Mouse (Mus musculus) G1E (cell line): Measurements from ENCODE around the gene Zdhhc17. TPM values are rescaled to one million over a fixed set of nuclear protein-coding genes. Genes with fewer than 3 reads are reported as not detected.

Experiments
- ATAC-seq: 2 replicates; pipeline ENCODE4 v1.8.0; 2016; ENCODE audit warnings: mild to moderate bottlenecking; ENCODE audit not compliant: insufficient number of reproducible peaks, poor library complexity, low FRiP score, severe bottlenecking; ENCODE audit errors: extremely low read depth
- DNase-seq: peaks from one replicate; pipeline ENCODE4 v3.0.0; 2012; ENCODE audit warnings: low spot score
- H3K27me3 ChIP-seq: 2 replicates; pipeline ENCODE4 v1.6.1; 2012; ENCODE audit warnings: mild to moderate bottlenecking, low read length, inconsistent platforms; ENCODE audit not compliant: insufficient read depth
- H3K36me3 ChIP-seq: replicated peaks from 2 replicates; pipeline ENCODE3; 2012; ENCODE audit warnings: mild to moderate bottlenecking, inconsistent platforms
- H3K4me1 ChIP-seq: 2 replicates; pipeline ENCODE4 v1.6.1; 2012; ENCODE audit warnings: low read depth, low read length, inconsistent platforms, mixed read lengths; ENCODE audit not compliant: insufficient read depth
- H3K4me3 ChIP-seq: 2 replicates; pipeline ENCODE4 v1.5.1; 2012; ENCODE audit warnings: low read depth, mild to moderate bottlenecking, inconsistent platforms, low read length, moderate library complexity, mixed read lengths
- H3K9me3 ChIP-seq: replicated peaks from 2 replicates; pipeline ENCODE4 v1.6.1; 2012; ENCODE audit warnings: inconsistent platforms
- CTCF ChIP-seq: IDR thresholded peaks from 2 replicates; pipeline ENCODE4 v1.5.1; 2012; ENCODE audit warnings: low read depth, low read length, inconsistent platforms, mixed read lengths
- GATA1 ChIP-seq: IDR thresholded peaks from 2 replicates; pipeline ENCODE4 v1.6.1; 2012; ENCODE audit warnings: borderline replicate concordance, low read length, inconsistent platforms, mixed read lengths
- GATA2 ChIP-seq: IDR thresholded peaks from 2 replicates; pipeline ENCODE4 v1.6.1; 2012; ENCODE audit warnings: low read depth, low read length, inconsistent platforms, borderline replicate concordance
- POLR2AphosphoS5 ChIP-seq: IDR thresholded peaks from 2 replicates; pipeline ENCODE4 v1.6.1; 2012; ENCODE audit warnings: low read depth, low read length, inconsistent platforms; ENCODE audit not compliant: insufficient replicate concordance
- TAL1 ChIP-seq: conservative IDR thresholded peaks from 2 replicates; pipeline ENCODE4 v1.6.1; 2012; ENCODE audit warnings: low read depth, low read length, inconsistent platforms, mixed read lengths
- polyA plus RNA-seq: library from polyadenylated mRNA; stranded (reverse); fragments of >175 nt; gene quantifications from 2 replicates; pipeline ENCODE4 v1.2.3, GENCODE M21; 2012
- total RNA-seq, 2 experiments: library from RNA; stranded (forward) in 1 of 2; stranded (reverse) in 1 of 2; fragments of 200-1000 nt in 1 of 2; fragments of >200 nt in 1 of 2; fragmentation: Nextera tagmentation in 1 of 2; gene quantifications; 2 replicates each; pipeline ENCODE4 v1.2.3; 2014 to 2017

The Zdhhc17 gene
- total RNA-seq (2014; fragmentation: Nextera tagmentation) (102 and 103 TPM in 2 replicates), total RNA-seq (2017) (62.8 and 70.0 TPM in 2 replicates), polyA plus RNA-seq (1.5 and 1.6 TPM in 2 replicates)

DNA sequence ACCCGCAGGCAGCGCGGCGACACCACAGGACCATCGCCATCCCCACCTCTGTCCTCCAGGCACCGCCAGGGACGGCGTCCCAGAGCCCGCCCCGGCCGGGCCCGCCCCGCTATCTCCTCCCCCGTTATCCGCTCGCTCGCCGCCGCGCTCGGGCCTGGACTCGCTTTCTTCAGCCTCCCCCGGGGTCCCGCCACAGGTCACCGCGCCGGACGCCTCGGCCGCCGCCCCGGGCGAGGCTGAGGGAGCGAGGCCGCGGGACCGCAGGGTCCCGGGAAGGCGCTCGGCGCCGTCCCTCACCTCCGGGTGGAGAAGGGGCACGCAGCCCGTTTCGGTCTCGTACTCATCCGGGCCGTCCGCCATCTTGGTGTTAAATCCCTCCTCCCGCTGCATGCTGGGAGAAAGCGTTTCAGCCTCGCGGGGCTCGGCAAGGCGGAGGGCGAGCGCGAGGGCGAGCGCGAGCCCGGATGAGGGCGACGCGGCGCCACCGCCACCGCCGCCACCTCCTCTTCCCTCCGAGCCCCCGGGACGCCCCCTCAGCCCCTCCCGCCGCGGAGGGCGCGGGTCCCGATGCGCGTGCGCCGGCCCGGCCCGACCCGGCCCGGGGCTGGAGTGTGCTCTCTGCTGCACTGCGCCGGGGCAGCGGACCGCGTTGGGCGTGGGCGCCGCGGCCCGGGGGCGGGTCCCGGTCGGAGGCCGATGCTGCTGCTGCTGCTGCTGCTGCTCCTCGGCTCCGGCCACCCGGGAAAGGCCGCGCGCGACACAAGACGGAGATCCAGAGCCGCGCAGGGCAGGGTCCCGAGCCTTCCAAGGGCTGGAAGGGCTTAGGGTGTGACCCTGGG, at the start of gene Zdhhc17:
Gene Zdhhc17 (minus strand): TSS at position 500 of the 839 bp plus-strand sequence.
- Histone ChIP-seq H3K27me3 (no peaks in the 10 kb centered on the region), H3K9me3 (no peaks in the 10 kb centered on the region), H3K4me3 (peak within 1 kb of the TSS; percentile 88), H3K36me3 (peaks cover 4% of the 10 kb centered on the region), H3K4me1 (peaks cover 59% of the 10 kb centered on the region)
- peak; percentile 79 for DNase-seq
- TF ChIP-seq TAL1, result no peak
- TF ChIP-seq GATA1, result no peak
- no peak for TF ChIP-seq GATA2
- TF ChIP-seq CTCF, result no peak
- no peak for TF ChIP-seq POLR2AphosphoS5
- peak; percentile 30 for ATAC-seq

DNA sequence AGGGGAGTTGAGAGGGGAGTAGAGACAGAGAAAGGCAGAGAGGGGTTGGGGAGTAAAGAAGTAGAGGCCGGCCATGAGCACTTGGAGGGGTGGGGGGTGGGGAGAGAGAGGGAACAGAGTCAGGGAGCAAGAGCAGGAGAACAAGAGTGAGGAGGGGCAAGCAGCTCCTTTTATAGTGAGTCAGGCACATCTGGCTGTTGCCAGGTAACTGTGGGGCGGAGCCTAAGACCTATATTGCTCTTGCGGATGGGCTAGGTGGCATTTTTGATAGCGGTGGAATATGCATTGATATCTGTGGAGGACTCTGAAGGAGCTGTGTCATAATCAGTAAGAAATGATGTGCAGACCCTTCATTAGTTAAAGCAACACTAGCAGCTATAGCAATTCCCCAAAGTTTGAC, 45.8 kb upstream of the Zdhhc17 start:
- Histone ChIP-seq H3K36me3 (no peaks in the 10 kb centered on the region), H3K4me3 (no peak overlapping the region), H3K27me3 (peaks cover 11% of the 10 kb centered on the region), H3K4me1 (peaks cover 17% of the 10 kb centered on the region), H3K9me3 (no peaks in the 10 kb centered on the region)
- no peak for DNase-seq
- no peak for TF ChIP-seq POLR2AphosphoS5
- no peak for ATAC-seq

- Histone ChIP-seq H3K27me3 (peaks cover 20% of the 10 kb centered on the region), H3K36me3 (no peaks in the 10 kb centered on the region), H3K4me3 (no peak overlapping the region), H3K9me3 (no peaks in the 10 kb centered on the region), H3K4me1 (peaks cover 14% of the 10 kb centered on the region)
- ATAC-seq (no peak), DNase-seq (no peak)
- no peak for TF ChIP-seq POLR2AphosphoS5
- no peak for TF ChIP-seq GATA1
- no peak for TF ChIP-seq GATA2
- TF ChIP-seq TAL1, result no peak
- TF ChIP-seq CTCF, result no peak
These were observed 41.7 kb upstream of the Zdhhc17 start for GRCm38 (mm10) chr10:111051606-111052005.

DNA sequence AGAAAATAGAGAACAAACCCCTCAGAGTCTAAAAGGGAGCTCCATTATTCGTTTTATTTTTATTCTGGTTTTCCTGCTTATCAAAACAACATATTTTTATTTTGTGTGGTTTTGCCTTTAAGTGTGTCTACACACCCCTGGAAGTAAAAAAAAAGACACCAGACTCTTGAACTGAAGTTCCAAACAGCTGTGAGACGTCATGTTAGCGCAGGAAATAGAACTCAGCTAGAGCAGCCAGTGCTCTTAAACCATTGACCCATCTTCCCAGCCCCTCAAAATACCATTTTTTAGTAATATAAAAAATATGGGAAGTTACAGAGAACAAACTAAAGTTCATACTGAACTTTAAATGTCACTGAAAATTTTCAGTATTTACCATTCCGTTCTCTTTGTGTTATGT, 40.6 kb upstream of the Zdhhc17 start:
- H3K4me3 ChIP-seq, result no peak overlapping the region
- no peaks in the 10 kb centered on the region for H3K9me3 ChIP-seq
- DNase-seq, result no peak
- TF ChIP-seq CTCF (no peak), POLR2AphosphoS5 (no peak), TAL1 (no peak), GATA1 (no peak), GATA2 (no peak)
- no peaks in the 10 kb centered on the region for H3K36me3 ChIP-seq
- H3K27me3 ChIP-seq, result peaks cover 20% of the 10 kb centered on the region
- peaks cover 12% of the 10 kb centered on the region for H3K4me1 ChIP-seq
- ATAC-seq, result no peak

GRCm38 (mm10) chr10:111050061-111050460, 40.1 kb upstream of the Zdhhc17 start:
- no peaks in the 10 kb centered on the region for H3K36me3 ChIP-seq
- no peak for TF ChIP-seq GATA2
- TF ChIP-seq GATA1, result no peak
- TF ChIP-seq TAL1, result no peak
- TF ChIP-seq CTCF, result no peak
- TF ChIP-seq POLR2AphosphoS5, result no peak
- ATAC-seq (no peak), DNase-seq (no peak)
- H3K9me3 ChIP-seq, result no peaks in the 10 kb centered on the region
- H3K27me3 ChIP-seq, result peaks cover 20% of the 10 kb centered on the region
- H3K4me1 ChIP-seq, result peaks cover 12% of the 10 kb centered on the region
- no peak overlapping the region for H3K4me3 ChIP-seq

DNA sequence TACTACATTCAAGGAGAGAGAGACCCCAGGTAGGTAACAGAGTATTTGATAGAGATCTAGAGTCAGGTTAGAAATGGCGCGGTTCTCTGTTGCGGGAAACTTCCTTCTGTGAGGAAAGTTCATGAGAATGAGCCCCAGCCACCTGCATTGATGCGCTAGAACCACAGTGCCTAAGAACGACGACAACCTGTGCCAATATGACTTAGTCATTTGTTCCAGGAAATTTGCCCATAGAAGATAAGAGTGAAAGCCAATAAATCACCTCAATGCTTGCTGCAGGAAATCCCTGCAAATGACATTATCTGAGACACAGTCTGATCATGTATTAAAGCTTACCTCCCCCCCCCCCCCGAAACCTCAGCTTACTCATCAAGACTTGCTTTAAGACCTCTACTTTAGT, 38.0 kb upstream of the Zdhhc17 start:
- peaks cover 8% of the 10 kb centered on the region for H3K4me1 ChIP-seq
- DNase-seq (no peak), ATAC-seq (no peak; the same call in 1 of the 2 replicates)
- no peaks in the 10 kb centered on the region for H3K36me3 ChIP-seq
- TF ChIP-seq GATA1 (no peak), GATA2 (no peak), POLR2AphosphoS5 (no peak), TAL1 (no peak), CTCF (no peak)
- peaks cover 12% of the 10 kb centered on the region for H3K9me3 ChIP-seq
- no peak overlapping the region for H3K4me3 ChIP-seq
- H3K27me3 ChIP-seq, result peaks cover 11% of the 10 kb centered on the region
